Mouse (Mus musculus) testis, adult 2 months (tissue): ENCODE results near the gene Ogfod2. TPM values are rescaled to one million over a fixed set of nuclear protein-coding genes. Genes with fewer than 3 reads are reported as not detected.

ENCODE experiments used
- H3K27ac ChIP-seq: fragments of 200-500 bp; 2 replicates; pipeline ENCODE4 v1.5.1; 2012; ENCODE audit warnings: low read depth, low read length; ENCODE audit not compliant: control insufficient read depth, insufficient read depth
- H3K27me3 ChIP-seq: fragments of 200-500 bp; 2 replicates; pipeline ENCODE4 v1.6.1; 2012; ENCODE audit warnings: mild to moderate bottlenecking, low read length, moderate library complexity; ENCODE audit not compliant: control insufficient read depth, insufficient read depth
- H3K36me3 ChIP-seq: fragments of 200-500 bp; 2 replicates; pipeline ENCODE4 v1.6.1; 2012; ENCODE audit warnings: mild to moderate bottlenecking, low read length; ENCODE audit not compliant: control insufficient read depth, insufficient read depth
- H3K4me1 ChIP-seq: fragments of 200-500 bp; 2 replicates; pipeline ENCODE4 v1.6.1; 2012; ENCODE audit warnings: low read length; ENCODE audit not compliant: control insufficient read depth, insufficient read depth
- H3K4me3 ChIP-seq: fragments of 200-500 bp; 2 replicates; pipeline ENCODE4 v1.5.1; 2012; ENCODE audit warnings: low read depth, mild to moderate bottlenecking, low read length, moderate library complexity, mixed read lengths; ENCODE audit not compliant: control insufficient read depth
- CTCF ChIP-seq: fragments of 200-500 bp; IDR thresholded peaks from 2 replicates; pipeline ENCODE4 v1.5.1; 2012; ENCODE audit warnings: low read depth, mild to moderate bottlenecking, inconsistent platforms, low read length, moderate library complexity; ENCODE audit not compliant: control insufficient read depth, insufficient read depth, insufficient replicate concordance
- POLR2A ChIP-seq: fragments of 200-500 bp; IDR thresholded peaks from 2 replicates; pipeline ENCODE4 v1.6.1; 2012; ENCODE audit warnings: low read depth, mild to moderate bottlenecking, inconsistent platforms, low read length, moderate library complexity; ENCODE audit not compliant: control insufficient read depth
- polyA plus RNA-seq: library from polyadenylated mRNA; depleted of rRNA; stranded (reverse); fragments of >200 nt; gene quantifications from 2 replicates; pipeline ENCODE4 v1.2.3, GENCODE M21; 2012

Gene Ogfod2
- polyA plus RNA-seq, 1 experiment: 50.9 TPM

DNA sequence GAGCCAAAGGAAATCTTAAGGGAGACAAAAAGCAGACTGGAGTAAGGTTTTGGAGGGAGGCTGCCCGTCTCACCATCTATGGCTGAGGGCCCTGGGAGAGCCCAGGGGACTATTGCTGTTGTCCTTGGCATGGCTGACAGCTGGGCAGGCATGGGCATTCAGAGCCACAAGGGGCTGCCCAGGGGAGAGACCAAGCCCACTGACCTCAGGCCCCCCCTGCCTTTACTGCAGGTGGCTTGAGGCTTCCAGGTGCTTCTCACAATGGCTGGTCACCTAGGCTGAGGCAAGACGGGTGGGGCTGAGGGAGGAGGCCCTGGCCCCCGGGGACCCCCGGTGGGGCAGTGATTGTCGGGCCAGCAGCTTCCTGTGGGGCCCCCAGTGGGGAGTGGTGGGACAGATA, 7.1 kb downstream of the Ogfod2 start:
- Histone ChIP-seq H3K27ac (no peak overlapping the region), H3K4me3 (no peak overlapping the region), H3K27me3 (no peaks in the 10 kb centered on the region), H3K36me3 (no peaks in the 10 kb centered on the region), H3K4me1 (peaks cover 7% of the 10 kb centered on the region)
- TF ChIP-seq CTCF (no peak), POLR2A (no peak)

DNA sequence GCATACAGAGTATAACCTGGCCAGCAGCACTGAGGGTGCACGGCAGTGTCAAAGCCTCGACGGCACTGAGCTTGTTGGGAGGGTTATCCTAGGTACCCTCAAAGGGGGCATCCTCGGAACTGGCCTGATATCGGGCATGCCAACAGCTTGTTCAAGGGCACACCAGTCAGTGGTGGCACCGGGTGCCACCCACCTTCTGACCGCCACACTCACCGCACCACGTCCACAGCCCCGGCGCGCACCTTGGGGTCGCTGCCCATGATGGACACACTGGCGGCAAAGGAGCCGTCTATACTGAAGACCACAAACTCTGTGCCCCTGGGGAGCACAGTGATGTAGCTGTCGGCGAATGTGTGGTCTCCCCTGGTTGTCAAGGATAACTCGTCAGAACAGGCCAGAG, 10.3 kb downstream of the Ogfod2 start:
- H3K4me3 ChIP-seq: no peak overlapping the region
- H3K4me1 ChIP-seq: no peaks in the 10 kb centered on the region
- H3K36me3 ChIP-seq: no peaks in the 10 kb centered on the region
- no peak overlapping the region for H3K27ac ChIP-seq
- H3K27me3 ChIP-seq: no peaks in the 10 kb centered on the region
- no peak for TF ChIP-seq POLR2A
- no peak for TF ChIP-seq CTCF

DNA sequence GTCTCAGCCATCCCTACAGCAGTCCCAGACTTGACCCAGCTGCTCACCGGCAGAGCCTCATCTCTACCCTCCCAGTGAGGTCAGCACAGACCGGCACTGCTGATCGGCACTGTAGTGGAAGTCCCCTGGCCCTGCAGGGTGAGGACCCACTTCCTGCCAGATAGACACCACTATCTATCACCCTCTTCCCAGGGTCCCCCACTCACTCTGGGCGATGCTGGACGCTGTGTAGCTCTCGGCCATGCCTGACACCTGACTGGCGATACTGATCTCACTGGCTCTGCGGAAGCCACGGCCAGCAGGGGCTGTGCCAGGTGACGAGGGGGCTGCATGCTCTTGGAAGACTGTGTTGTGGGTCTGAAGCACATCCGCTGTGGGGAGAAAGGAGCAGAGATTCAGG, 13.0 kb downstream of the Ogfod2 start:
- H3K4me3 ChIP-seq: no peak overlapping the region
- H3K27me3 ChIP-seq: no peaks in the 10 kb centered on the region
- H3K27ac ChIP-seq: no peak overlapping the region
- H3K36me3 ChIP-seq: no peaks in the 10 kb centered on the region
- H3K4me1 ChIP-seq: no peaks in the 10 kb centered on the region
- TF ChIP-seq CTCF: no peak
- TF ChIP-seq POLR2A: no peak

DNA sequence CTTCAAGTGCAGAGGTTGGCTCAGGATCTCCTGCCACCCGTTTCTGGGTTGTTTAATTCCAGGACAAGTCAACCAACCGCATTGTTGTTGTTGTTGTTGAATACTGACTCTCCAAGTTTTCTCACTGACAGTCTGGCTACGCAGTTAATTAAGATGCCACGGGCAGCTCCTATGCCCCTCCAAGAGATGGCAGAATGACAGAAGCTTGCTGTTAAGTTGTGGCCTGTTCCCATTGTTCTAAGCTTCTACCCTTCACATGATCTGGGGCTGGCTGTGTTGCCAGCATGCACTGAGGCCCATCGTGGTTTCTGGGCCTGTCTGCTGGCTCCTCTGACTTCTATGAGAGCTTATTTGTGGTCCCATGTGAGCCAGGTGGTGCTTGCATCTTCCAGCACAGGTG, 22.2 kb downstream of the Ogfod2 start:
- Histone ChIP-seq H3K27me3 (no peaks in the 10 kb centered on the region), H3K4me1 (no peaks in the 10 kb centered on the region), H3K36me3 (no peaks in the 10 kb centered on the region), H3K4me3 (no peak overlapping the region), H3K27ac (no peak overlapping the region)
- TF ChIP-seq CTCF: no peak
- no peak for TF ChIP-seq POLR2A

DNA sequence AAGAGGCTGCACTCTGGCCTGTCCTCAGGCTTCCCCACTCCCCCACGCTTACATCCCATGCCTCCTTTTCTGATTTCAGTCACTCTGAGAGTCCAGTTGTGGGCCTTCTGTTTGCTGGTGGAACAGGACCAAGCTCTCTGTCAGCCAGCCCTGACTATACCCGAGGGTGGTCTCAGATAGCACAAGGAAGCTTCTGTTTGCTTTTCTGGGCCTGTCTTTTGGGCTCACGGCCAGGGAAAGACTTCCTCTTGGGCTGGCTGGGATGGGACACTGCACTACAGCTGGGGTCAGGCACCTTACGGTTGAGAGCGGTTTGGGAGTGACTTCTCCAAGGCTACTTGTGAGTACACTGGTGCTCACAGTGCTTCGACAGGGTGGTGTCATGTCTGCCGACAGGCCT, 26.0 kb downstream of the Ogfod2 start:
- H3K4me1 ChIP-seq: no peaks in the 10 kb centered on the region
- no peak for TF ChIP-seq POLR2A
- no peak for TF ChIP-seq CTCF
- H3K27me3 ChIP-seq: no peaks in the 10 kb centered on the region
- no peak overlapping the region for H3K4me3 ChIP-seq
- H3K36me3 ChIP-seq: no peaks in the 10 kb centered on the region
- H3K27ac ChIP-seq: no peak overlapping the region

DNA sequence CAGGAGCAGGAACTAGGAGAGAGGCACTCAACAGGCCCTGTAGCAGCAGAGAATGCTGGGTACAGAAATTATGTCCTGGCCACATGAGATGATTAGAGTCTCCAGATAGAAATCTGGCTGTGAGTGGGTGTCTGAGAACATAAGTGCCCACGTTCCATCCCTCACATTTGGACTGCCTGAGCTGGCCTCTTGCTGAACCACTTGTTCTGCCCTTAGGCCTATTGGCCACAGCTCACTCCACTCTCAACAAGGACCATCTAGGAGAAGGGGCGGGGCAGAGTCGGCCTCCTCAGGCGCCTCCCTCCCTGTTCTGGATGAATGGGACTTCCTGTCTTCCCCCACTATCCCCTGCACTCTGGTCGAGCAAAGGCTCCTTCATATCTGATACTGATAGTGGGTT, 36.9 kb downstream of the Ogfod2 start:
- Histone ChIP-seq H3K4me3 (no peak overlapping the region), H3K36me3 (no peaks in the 10 kb centered on the region), H3K4me1 (no peaks in the 10 kb centered on the region), H3K27ac (no peak overlapping the region), H3K27me3 (no peaks in the 10 kb centered on the region)
- TF ChIP-seq POLR2A (no peak), CTCF (no peak)

DNA sequence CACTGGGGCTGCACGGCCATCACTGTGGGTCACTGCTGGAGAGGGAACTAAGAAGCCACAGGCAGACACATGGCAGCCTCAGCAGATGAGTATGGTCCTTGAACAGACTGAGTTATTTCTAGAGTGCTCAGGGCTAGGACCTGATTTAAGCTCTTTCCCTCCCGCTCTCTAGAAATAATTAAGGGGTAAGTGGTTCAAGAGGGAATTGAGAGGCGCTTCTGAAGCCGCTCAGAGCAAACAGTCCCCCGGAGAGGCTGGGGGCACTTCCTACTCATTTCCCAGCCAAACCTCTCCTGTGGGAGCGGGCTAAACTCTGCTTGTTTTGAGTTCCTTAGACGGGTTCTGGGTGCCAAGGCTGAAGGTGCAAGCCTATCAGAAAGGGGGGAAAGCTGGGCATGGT, 38.8 kb downstream of the Ogfod2 start:
- Histone ChIP-seq H3K4me3 (no peak overlapping the region), H3K27ac (no peak overlapping the region), H3K27me3 (no peaks in the 10 kb centered on the region), H3K36me3 (no peaks in the 10 kb centered on the region), H3K4me1 (no peaks in the 10 kb centered on the region)
- TF ChIP-seq POLR2A (no peak), CTCF (no peak)

DNA sequence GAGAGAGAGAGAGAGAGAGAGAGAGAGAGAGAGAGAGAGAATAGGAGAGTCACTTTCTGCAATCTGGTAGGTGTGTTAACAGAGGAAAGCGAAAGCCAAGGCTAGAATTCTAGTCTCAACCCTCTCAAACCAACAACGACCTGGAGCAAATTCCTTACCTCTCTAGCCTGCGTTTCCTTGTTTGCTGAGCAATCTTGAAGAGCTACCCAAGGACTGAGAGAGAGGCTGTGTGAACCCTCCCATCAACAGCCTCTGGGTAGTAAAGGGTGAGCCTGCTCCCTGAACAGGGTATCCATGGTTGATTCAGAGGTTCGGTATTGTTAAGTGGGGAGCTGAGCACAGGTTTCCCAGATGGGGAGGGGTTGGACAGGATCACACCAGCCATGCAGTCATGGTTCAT, 40.6 kb downstream of the Ogfod2 start:
- Histone ChIP-seq H3K27me3 (no peaks in the 10 kb centered on the region), H3K36me3 (no peaks in the 10 kb centered on the region), H3K4me3 (no peak overlapping the region), H3K27ac (no peak overlapping the region), H3K4me1 (no peaks in the 10 kb centered on the region)
- TF ChIP-seq POLR2A (no peak), CTCF (no peak)
